Mouse (Mus musculus) limb, embryonic 11.5 days (tissue): Measurements from ENCODE around the gene Tnpo1. TPM values are rescaled to one million over a fixed set of nuclear protein-coding genes. Genes with fewer than 3 reads are reported as not detected.

ENCODE experiments used
- ATAC-seq: fragments of 200-750 bp; cut with Nextera tagmentation; 2 replicates; pipeline ENCODE4 v1.8.0; 2017; ENCODE audit warnings: low read depth; ENCODE audit not compliant: insufficient number of reproducible peaks, low FRiP score, low TSS enrichment
- DNase-seq: peaks from one replicate; pipeline ENCODE4 v3.0.0-alpha.2; 2015; ENCODE audit warnings: low spot score
- H3K27ac ChIP-seq: fragments of 300-500 bp; sonication (generic); replicated peaks from 2 replicates; pipeline ENCODE4 v1.5.1; 2014; ENCODE audit warnings: low read depth, mild to moderate bottlenecking, low read length
- H3K27me3 ChIP-seq: fragments of 300-500 bp; sonication (generic); 2 replicates; pipeline ENCODE4 v1.6.1; 2014; ENCODE audit warnings: mild to moderate bottlenecking, low read length, mixed read lengths; ENCODE audit not compliant: control insufficient read depth, insufficient read depth
- H3K36me3 ChIP-seq: fragments of 300-500 bp; sonication (generic); 2 replicates; pipeline ENCODE4 v1.6.1; 2014; ENCODE audit warnings: mild to moderate bottlenecking, low read length, moderate library complexity, mixed read lengths; ENCODE audit not compliant: control insufficient read depth, insufficient read depth
- H3K4me1 ChIP-seq: fragments of 300-500 bp; sonication (generic); 2 replicates; pipeline ENCODE4 v1.6.1; 2014; ENCODE audit warnings: low read length, mixed read lengths; ENCODE audit not compliant: control insufficient read depth, insufficient read depth
- H3K4me2 ChIP-seq: fragments of 300-500 bp; sonication (generic); 2 replicates; pipeline ENCODE4 v1.6.1; 2014; ENCODE audit warnings: low read depth, mild to moderate bottlenecking, moderate library complexity; ENCODE audit not compliant: severe bottlenecking
- H3K4me3 ChIP-seq: fragments of 300-500 bp; sonication (generic); 2 replicates; pipeline ENCODE4 v1.5.1; 2014; ENCODE audit warnings: low read depth, low read length
- H3K9ac ChIP-seq: fragments of 300-500 bp; sonication (generic); 2 replicates; pipeline ENCODE4 v1.6.1; 2014; ENCODE audit warnings: mild to moderate bottlenecking, low read length
- H3K9me3 ChIP-seq: fragments of 300-500 bp; sonication (generic); 2 replicates; pipeline ENCODE4 v1.6.1; 2016; ENCODE audit warnings: low read length; ENCODE audit not compliant: control insufficient read depth
- WGBS: fragments of 180-500 bp; shearing (Covaris S2); extraction: QIAGEN DNeasy Blood & Tissue Kit; methylation state at CpG from one replicate; pipeline ENCODE4 v1.1.7; 2014; 5-methylcytosine and 5-hydroxymethylcytosine counted together
- polyA plus RNA-seq: library from polyadenylated mRNA; unstranded; fragments of >200 nt; fragmentation: Nextera tagmentation; extraction: Ambion mirVana; gene quantifications from 2 replicates; pipeline ENCODE4 v1.2.1, GENCODE M21; 2014

Gene Tnpo1
- polyA plus RNA-seq, 1 experiment from 2014 or later, result 60.0 TPM

DNA sequence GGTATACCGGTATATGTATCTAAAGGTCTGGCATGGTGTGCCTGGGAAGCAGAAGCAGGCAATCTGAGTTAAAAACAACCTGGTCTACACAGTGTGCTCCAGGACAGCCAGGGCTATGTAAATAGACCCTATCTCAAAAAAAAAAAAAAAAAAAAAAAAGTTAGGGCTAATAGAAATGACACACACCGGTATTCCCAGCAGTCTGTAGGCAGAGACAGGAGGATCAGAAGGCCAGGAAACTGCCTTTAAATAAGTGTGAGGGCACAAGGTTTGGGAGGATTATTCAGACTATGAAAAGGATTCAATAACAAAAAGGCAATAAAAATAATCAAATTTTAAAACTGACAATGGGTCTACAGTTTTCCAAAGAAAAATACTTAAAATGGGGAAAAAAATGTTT lies 113.0 kb downstream of the Tnpo1 start:
- Histone ChIP-seq H3K4me3 (no peak overlapping the region), H3K36me3 (no peaks in the 10 kb centered on the region), H3K27ac (no peak overlapping the region), H3K4me2 (no peak overlapping the region), H3K9ac (no peak overlapping the region), H3K9me3 (no peaks in the 10 kb centered on the region), H3K4me1 (no peaks in the 10 kb centered on the region), H3K27me3 (no peaks in the 10 kb centered on the region)
- no peak for ATAC-seq
- WGBS, result 84% methylated on average over 2 of the region's 2 CpGs
- DNase-seq, result no peak

DNA sequence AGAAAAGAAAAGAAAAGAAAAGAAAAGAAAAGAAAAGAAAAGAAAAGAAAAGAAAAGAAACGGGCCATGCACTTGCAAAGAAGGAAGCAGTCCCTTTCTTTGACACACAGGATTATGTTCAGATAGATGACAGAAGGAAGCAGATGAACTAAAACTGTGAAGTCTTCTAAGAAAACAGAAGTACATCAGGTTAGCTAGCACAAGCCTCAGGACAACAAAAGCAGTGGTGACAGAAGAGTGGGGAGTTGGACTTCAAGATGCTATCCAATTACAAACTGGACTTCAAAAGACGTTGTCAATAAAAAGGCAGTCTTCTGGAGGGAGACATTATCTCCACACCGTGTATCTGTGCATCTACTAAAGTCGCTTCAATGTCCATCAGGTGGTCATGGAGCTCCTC lies 113.9 kb downstream of the Tnpo1 start:
- Histone ChIP-seq H3K27ac (no peak overlapping the region), H3K4me1 (no peaks in the 10 kb centered on the region), H3K27me3 (no peaks in the 10 kb centered on the region), H3K4me3 (no peak overlapping the region), H3K9me3 (no peaks in the 10 kb centered on the region), H3K9ac (no peak overlapping the region), H3K36me3 (no peaks in the 10 kb centered on the region), H3K4me2 (no peak overlapping the region)
- 61% methylated on average over 4 of the region's 4 CpGs for WGBS
- ATAC-seq, result no peak
- no peak for DNase-seq

DNA sequence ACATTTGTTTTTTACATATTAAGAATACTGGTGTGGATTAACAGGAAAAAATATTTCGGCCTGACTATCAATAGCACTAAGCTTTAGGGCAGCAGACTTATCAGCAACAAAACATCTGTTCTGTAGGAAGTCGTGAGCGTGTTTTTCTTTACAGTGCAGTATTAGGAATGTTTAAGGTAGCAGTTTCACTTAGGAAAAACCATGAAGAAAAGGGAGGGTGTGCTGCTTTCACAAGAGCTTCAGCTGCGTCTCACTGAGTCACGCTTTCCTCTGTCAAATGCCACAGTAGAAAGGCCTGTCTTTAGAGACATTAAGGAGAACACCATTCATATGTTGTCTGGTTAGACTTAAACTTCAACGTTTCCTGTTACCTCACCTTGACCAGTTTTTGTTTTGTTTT lies 116.0 kb downstream of the Tnpo1 start:
- H3K27me3 ChIP-seq, result no peaks in the 10 kb centered on the region
- ATAC-seq (no peak), DNase-seq (no peak)
- no peak overlapping the region for H3K4me3 ChIP-seq
- 83% methylated on average over 6 of the region's 6 CpGs for WGBS
- H3K4me1 ChIP-seq, result no peaks in the 10 kb centered on the region
- H3K9me3 ChIP-seq, result no peaks in the 10 kb centered on the region
- no peaks in the 10 kb centered on the region for H3K36me3 ChIP-seq
- no peak overlapping the region for H3K27ac ChIP-seq
- H3K4me2 ChIP-seq, result no peak overlapping the region
- H3K9ac ChIP-seq, result no peak overlapping the region

DNA sequence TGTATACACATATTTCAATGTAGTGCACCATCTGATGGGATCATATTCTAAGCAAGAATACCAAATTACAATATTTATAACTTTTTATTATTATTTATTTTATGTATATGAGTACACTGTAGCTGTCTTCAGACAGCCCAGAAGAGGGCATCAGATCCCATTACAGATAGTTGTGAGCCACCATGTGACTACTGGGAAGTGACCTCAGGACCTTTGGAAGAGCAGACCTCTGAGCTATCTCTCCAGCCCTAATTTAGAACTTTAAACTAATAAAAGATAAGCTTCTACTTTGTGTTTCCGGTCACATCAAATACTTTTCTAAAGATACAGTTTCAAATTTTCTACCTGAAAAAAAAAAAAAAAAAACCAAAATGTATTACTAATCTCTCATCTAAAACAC lies 117.1 kb downstream of the Tnpo1 start:
- DNase-seq (no peak), ATAC-seq (no peak)
- no peak overlapping the region for H3K4me2 ChIP-seq
- no peak overlapping the region for H3K4me3 ChIP-seq
- no peaks in the 10 kb centered on the region for H3K4me1 ChIP-seq
- H3K9me3 ChIP-seq, result no peaks in the 10 kb centered on the region
- no peak overlapping the region for H3K9ac ChIP-seq
- no peaks in the 10 kb centered on the region for H3K36me3 ChIP-seq
- H3K27me3 ChIP-seq, result no peaks in the 10 kb centered on the region
- 91% methylated on average over 1 of the region's 1 CpGs for WGBS
- H3K27ac ChIP-seq, result no peak overlapping the region

DNA sequence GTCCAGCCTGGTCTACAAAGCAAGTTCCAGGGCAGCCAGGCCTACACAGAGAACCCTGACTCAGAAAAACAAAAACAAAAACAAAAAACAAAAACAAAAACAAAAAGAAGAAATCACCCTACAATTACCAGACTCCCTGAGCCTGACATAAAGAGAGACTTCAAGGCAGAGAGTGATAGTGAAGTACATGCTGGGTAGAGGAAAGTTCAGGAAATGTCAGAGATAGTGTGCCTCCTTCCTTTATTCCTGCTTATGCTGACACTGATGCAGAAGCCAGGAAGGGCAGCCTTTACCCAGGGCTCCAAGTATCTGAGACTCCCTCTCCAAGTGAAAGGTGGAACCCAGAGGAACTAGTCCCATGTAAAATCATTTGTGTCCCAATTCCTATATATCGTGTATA lies 121.7 kb downstream of the Tnpo1 start:
- Histone ChIP-seq H3K27ac (no peak overlapping the region), H3K9ac (no peak overlapping the region), H3K4me3 (no peak overlapping the region), H3K36me3 (peaks cover 9% of the 10 kb centered on the region; the same call in 1 of the 2 replicates), H3K9me3 (no peaks in the 10 kb centered on the region), H3K27me3 (no peaks in the 10 kb centered on the region), H3K4me1 (no peaks in the 10 kb centered on the region), H3K4me2 (no peak overlapping the region)
- ATAC-seq (no peak), DNase-seq (no peak)
- WGBS, result 98% methylated on average over 1 of the region's 1 CpGs

DNA sequence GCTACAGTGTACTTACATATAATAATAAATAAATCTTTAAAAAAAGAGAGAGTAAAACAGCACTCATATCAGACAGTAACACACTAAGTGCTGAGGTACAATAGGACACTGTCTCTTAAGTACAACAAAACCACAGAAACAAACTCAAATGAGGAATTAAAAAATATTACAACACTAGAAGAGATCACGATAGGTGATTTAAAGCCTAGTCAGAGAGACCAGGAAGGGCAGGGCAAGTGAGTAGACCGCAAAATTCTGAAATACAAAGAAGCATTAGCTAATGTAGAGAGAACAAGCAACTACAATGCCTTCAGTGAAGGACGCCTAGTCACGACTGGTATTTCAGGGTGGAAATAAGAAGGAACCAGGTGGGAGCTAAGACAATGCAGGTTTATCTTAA lies 122.5 kb downstream of the Tnpo1 start:
- 87% methylated on average over 4 of the region's 4 CpGs for WGBS
- no peaks in the 10 kb centered on the region for H3K27me3 ChIP-seq
- H3K9me3 ChIP-seq, result no peaks in the 10 kb centered on the region
- no peak for ATAC-seq
- H3K4me3 ChIP-seq, result no peak overlapping the region
- H3K4me2 ChIP-seq, result no peak overlapping the region
- H3K9ac ChIP-seq, result no peak overlapping the region
- H3K27ac ChIP-seq, result no peak overlapping the region
- peaks cover 9% of the 10 kb centered on the region; the same call in 1 of the 2 replicates for H3K36me3 ChIP-seq
- DNase-seq, result no peak
- no peaks in the 10 kb centered on the region for H3K4me1 ChIP-seq

DNA sequence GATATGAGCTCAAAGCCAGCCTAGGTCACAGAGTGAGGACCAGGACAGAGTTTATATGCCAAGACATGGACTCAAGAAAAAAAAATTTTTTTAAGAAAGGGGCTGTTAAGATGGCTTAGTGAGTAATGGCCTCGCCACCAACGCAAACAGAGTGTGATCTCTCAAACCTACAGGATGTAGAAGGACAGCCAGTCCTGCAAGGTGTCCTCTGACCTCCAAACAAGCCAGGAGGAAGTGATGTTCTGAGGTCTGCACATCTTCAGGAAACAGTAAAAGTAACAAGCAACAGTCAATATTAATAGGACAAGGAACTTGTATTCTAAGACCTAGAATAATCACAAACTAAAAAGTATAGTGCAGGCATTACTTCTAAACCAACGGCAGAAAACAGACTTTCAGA lies 123.2 kb downstream of the Tnpo1 start:
- Histone ChIP-seq H3K27ac (no peak overlapping the region), H3K9me3 (no peaks in the 10 kb centered on the region), H3K36me3 (peaks cover 9% of the 10 kb centered on the region; the same call in 1 of the 2 replicates), H3K4me1 (no peaks in the 10 kb centered on the region), H3K4me3 (no peak overlapping the region), H3K27me3 (no peaks in the 10 kb centered on the region), H3K4me2 (no peak overlapping the region), H3K9ac (no peak overlapping the region)
- DNase-seq, result no peak
- 90% methylated on average over 3 of the region's 3 CpGs for WGBS
- ATAC-seq, result no peak

DNA sequence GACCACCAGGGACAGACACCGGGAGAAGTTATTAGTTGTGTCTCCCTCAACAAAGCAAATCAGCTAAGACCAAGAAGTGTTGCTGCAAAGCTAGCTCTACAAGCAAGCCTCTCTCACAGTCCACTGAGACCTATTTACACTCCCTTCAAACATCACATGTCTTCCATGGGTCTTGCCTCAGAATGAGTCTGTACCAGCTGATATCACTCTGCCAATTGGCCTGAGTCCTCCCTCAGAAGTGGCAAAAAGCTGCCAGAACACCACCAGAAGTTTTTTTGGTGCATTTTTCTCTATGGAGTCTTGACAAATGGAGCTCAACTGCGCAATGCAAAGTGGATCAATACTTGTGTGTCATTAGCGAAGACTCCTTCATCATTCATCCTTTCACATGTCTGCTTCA lies 130.7 kb downstream of the Tnpo1 start:
- Histone ChIP-seq H3K9me3 (no peaks in the 10 kb centered on the region), H3K4me3 (no peak overlapping the region), H3K27ac (no peak overlapping the region), H3K27me3 (no peaks in the 10 kb centered on the region), H3K4me1 (no peaks in the 10 kb centered on the region), H3K4me2 (no peak overlapping the region), H3K36me3 (peaks cover 3% of the 10 kb centered on the region; the same call in 1 of the 2 replicates), H3K9ac (no peak overlapping the region)
- ATAC-seq (no peak), DNase-seq (no peak)
- WGBS, result over 99% methylated on average over 3 of the region's 3 CpGs

DNA sequence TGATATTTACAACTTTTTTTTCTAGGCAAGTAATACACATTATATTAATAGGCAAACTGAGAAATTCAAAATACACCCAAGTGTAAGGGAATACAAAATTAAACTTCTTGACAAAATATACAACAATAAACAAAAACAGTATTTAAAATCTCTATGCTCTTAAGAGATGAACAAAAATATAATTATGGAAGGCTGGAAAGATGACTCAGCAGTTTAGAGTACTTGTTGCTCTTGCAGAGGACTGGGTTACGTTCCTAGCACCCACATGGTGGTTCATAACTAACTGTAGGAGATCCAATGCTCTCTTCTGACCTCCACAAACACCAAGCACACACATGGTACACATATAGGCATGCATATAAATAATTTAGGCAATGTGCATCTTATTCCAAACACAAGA lies 133.3 kb downstream of the Tnpo1 start:
- H3K4me1 ChIP-seq, result no peaks in the 10 kb centered on the region
- H3K4me2 ChIP-seq, result no peak overlapping the region
- H3K9me3 ChIP-seq, result no peaks in the 10 kb centered on the region
- DNase-seq, result no peak
- H3K36me3 ChIP-seq, result no peaks in the 10 kb centered on the region
- H3K9ac ChIP-seq, result no peak overlapping the region
- no peak overlapping the region for H3K27ac ChIP-seq
- H3K4me3 ChIP-seq, result no peak overlapping the region
- no peaks in the 10 kb centered on the region for H3K27me3 ChIP-seq
- WGBS, result 91% methylated on average over 1 of the region's 1 CpGs
- no peak for ATAC-seq
